In the genomic region with DNA sequence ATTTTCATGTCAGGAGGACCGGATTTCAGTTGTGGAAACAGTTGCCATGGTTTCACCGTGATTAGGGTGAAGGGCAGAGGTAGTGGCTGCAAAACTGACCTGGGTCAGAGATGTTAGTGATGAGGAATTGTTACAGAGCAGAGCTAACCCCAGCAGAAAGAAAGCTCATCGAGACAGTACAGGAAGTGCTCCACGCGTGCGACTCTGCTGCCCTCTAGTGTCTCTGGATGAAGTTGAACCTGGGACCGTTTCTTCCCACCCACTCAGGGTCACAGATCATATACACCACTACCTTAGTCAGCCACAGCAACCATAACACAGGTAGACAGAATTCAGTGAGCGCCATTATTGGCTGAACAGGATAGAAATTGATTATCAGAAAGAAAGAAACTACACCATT, we compare ENCODE assay signal across 9 mouse cellular contexts.
A peak's percentile ranks its signal among the peaks of the same experiment; 100 is the strongest.
DNase-seq lines count a peak whose midpoint lies in the region; ATAC-seq lines count a peak whose summit lies in the region.
"Had no signal": no experiment of that assay in that cellular context is flagged by ENCODE, and none has a peak within 500 bp of the region (broad histone marks: within the 10 kb centered on the region; RNA-seq: fewer than 3 reads in every experiment).

No protein-coding gene starts in this region.

- ATAC-seq in heart, embryonic 14.5 days (ENCODE audit: insufficient number of reproducible peaks, insufficient read depth, low FRiP score, low read depth), result peak; percentile 13; the same call in 1 of the 2 replicates
- ATAC-seq in hindbrain, embryonic 12.5 days (ENCODE audit: low FRiP score), result peak; percentile 61

- H3K36me3 ChIP-seq in heart, embryonic 14.5 days (ENCODE audit: control insufficient read depth, insufficient read depth, low read length), result no peaks in the 10 kb centered on the region
- no peaks in the 10 kb centered on the region for H3K36me3 ChIP-seq in heart, embryonic 10.5 days
- H3K36me3 ChIP-seq in embryonic facial prominence, embryonic 10.5 days (replicated peaks), result no peaks in the 10 kb centered on the region
- no peaks in the 10 kb centered on the region for H3K36me3 ChIP-seq in hindbrain, embryonic 12.5 days
- H3K36me3 ChIP-seq in limb, embryonic 10.5 days, result no peaks in the 10 kb centered on the region
- H3K36me3 ChIP-seq: lung, embryonic 15.5 days had no signal

- WGBS in heart, embryonic 14.5 days, result 13% methylated on average over 8 of the region's 8 CpGs
- 10% methylated on average over 8 of the region's 8 CpGs for WGBS in heart, embryonic 10.5 days
- WGBS in embryonic facial prominence, embryonic 10.5 days, result 13% methylated on average over 8 of the region's 8 CpGs
- WGBS in hindbrain, embryonic 12.5 days, result 20% methylated on average over 8 of the region's 8 CpGs
- WGBS in limb, embryonic 10.5 days, result 12% methylated on average over 8 of the region's 8 CpGs

- H3K4me1 ChIP-seq in heart, embryonic 14.5 days (ENCODE audit: control insufficient read depth in 2 of 2, insufficient read depth in 2 of 2, low read length in 2 of 2), result no peaks in the 10 kb centered on the region; a peak in 1 of 4 replicates
- no peaks in the 10 kb centered on the region for H3K4me1 ChIP-seq in heart, embryonic 10.5 days
- peaks cover 5% of the 10 kb centered on the region; the same call in 1 of the 2 replicates for H3K4me1 ChIP-seq in embryonic facial prominence, embryonic 10.5 days
- no peaks in the 10 kb centered on the region for H3K4me1 ChIP-seq in hindbrain, embryonic 12.5 days
- no peaks in the 10 kb centered on the region for H3K4me1 ChIP-seq in limb, embryonic 10.5 days
- H3K4me1 ChIP-seq: lung, embryonic 15.5 days had no signal

- no peak overlapping the region for H3K27ac ChIP-seq in heart, embryonic 14.5 days (replicated peaks in 1 of 2; ENCODE audit: control insufficient read depth in 1 of 2, insufficient read depth in 1 of 2, low read depth in 2 of 2, low read length in 2 of 2)
- no peak overlapping the region for H3K27ac ChIP-seq in heart, embryonic 10.5 days
- H3K27ac ChIP-seq in embryonic facial prominence, embryonic 10.5 days (replicated peaks), result no peak overlapping the region
- H3K27ac ChIP-seq in hindbrain, embryonic 12.5 days, result no peak overlapping the region
- H3K27ac ChIP-seq in limb, embryonic 10.5 days, result no peak overlapping the region
- H3K27ac ChIP-seq: lung, embryonic 15.5 days had no signal

- no peak overlapping the region for H3K4me2 ChIP-seq in heart, embryonic 14.5 days (ENCODE audit: low read length)
- H3K4me2 ChIP-seq in hindbrain, embryonic 12.5 days (replicated peaks), result no peak overlapping the region
- H3K4me2 ChIP-seq: lung, embryonic 15.5 days had no signal

- H3K9me3 ChIP-seq in heart, embryonic 14.5 days (ENCODE audit: control insufficient read depth, low read length), result no peaks in the 10 kb centered on the region
- H3K9me3 ChIP-seq in heart, embryonic 10.5 days, result no peaks in the 10 kb centered on the region
- no peaks in the 10 kb centered on the region for H3K9me3 ChIP-seq in embryonic facial prominence, embryonic 10.5 days
- no peaks in the 10 kb centered on the region for H3K9me3 ChIP-seq in hindbrain, embryonic 12.5 days (replicated peaks)
- H3K9me3 ChIP-seq in limb, embryonic 10.5 days (replicated peaks), result no peaks in the 10 kb centered on the region
- H3K9me3 ChIP-seq: lung, embryonic 15.5 days had no signal

- no peak for DNase-seq in heart, embryonic 10.5 days (ENCODE audit: low spot score)
- peak; percentile 52 for DNase-seq in NIH3T3 (ENCODE audit: low read depth)
- peak; percentile 78 for DNase-seq in embryonic facial prominence, embryonic 10.5 days (ENCODE audit: low spot score)
- peak; percentile 81 for DNase-seq in limb, embryonic 10.5 days (ENCODE audit: low spot score)
- DNase-seq in naive thymus-derived CD4-positive, alpha-beta T cell, adult 2 months (ENCODE audit: low read depth), result peak; percentile 2
- DNase-seq in spleen, adult 12 weeks (ENCODE audit: low spot score), result no peak

- no peak overlapping the region for H3K9ac ChIP-seq in heart, embryonic 14.5 days (ENCODE audit: low read length)
- H3K9ac ChIP-seq in hindbrain, embryonic 12.5 days, result no peak overlapping the region
- H3K9ac ChIP-seq: lung, embryonic 15.5 days had no signal

- H3K27me3 ChIP-seq in heart, embryonic 14.5 days (ENCODE audit: control insufficient read depth, insufficient read depth, low read length), result no peaks in the 10 kb centered on the region
- no peaks in the 10 kb centered on the region for H3K27me3 ChIP-seq in heart, embryonic 10.5 days (ENCODE audit: insufficient read depth, poor library complexity, severe bottlenecking)
- H3K27me3 ChIP-seq in embryonic facial prominence, embryonic 10.5 days (replicated peaks; ENCODE audit: low read depth, poor library complexity, severe bottlenecking), result no peaks in the 10 kb centered on the region
- H3K27me3 ChIP-seq in hindbrain, embryonic 12.5 days, result no peaks in the 10 kb centered on the region
- no peaks in the 10 kb centered on the region for H3K27me3 ChIP-seq in limb, embryonic 10.5 days (ENCODE audit: low read depth, poor library complexity, severe bottlenecking)
- H3K27me3 ChIP-seq: lung, embryonic 15.5 days had no signal

- H3K4me3 ChIP-seq in heart, embryonic 14.5 days (ENCODE audit: control insufficient read depth in 1 of 2, insufficient read depth in 1 of 2, low read depth in 1 of 2, low read length in 2 of 2), result no peak overlapping the region
- H3K4me3 ChIP-seq in heart, embryonic 10.5 days, result no peak overlapping the region
- H3K4me3 ChIP-seq in embryonic facial prominence, embryonic 10.5 days, result no peak overlapping the region
- H3K4me3 ChIP-seq in hindbrain, embryonic 12.5 days, result no peak overlapping the region
- no peak overlapping the region for H3K4me3 ChIP-seq in limb, embryonic 10.5 days
- H3K4me3 ChIP-seq: lung, embryonic 15.5 days had no signal

Comparison
In these comparisons a context has a peak if more than half of its experiments do, and no peak if none do; other contexts are left out.
1. DNase-seq: peak in NIH3T3 (single experiment), embryonic facial prominence, embryonic 10.5 days (single experiment), limb, embryonic 10.5 days (single experiment) and naive thymus-derived CD4-positive, alpha-beta T cell, adult 2 months (single experiment); none in heart, embryonic 10.5 days (single experiment) and spleen, adult 12 weeks (single experiment).